Mouse (Mus musculus): Measurements from ENCODE around the gene Ifitm10. TPM values are rescaled to one million over a fixed set of nuclear protein-coding genes. Genes with fewer than 3 reads are reported as not detected.
A peak's percentile ranks its signal among the peaks of the same experiment; 100 is the strongest.

The Ifitm10 gene
- polyA plus RNA-seq, 1 experiment = 10.8 TPM

DNA sequence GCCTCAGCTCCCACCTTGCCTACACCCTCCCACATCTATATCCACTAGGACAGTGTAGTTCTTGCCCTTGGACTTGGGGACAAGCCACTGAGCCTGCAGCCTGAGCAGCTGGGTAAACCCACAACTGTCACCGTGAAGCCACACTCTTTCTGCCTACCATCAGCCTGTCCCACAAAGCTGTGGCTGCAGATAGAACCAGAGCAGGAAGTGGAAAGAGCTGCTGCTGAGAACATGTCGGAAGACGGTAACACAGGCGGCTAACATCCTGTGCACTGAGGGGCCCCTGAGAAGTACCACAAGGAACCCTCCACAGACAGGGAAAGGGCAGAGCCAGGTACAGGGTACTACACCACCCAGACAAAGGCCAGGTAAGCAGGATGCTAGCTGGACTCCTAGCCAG is 7.6 kb upstream of the Ifitm10 start:
- peaks cover 61% of the 10 kb centered on the region for H3K4me1 ChIP-seq (replicated peaks; ENCODE audit: control insufficient read depth, insufficient read depth, low read length)
- H3K36me3 ChIP-seq (ENCODE audit: control insufficient read depth, insufficient read depth, low read length) = peaks cover 72% of the 10 kb centered on the region
- DNase-seq = peak; percentile 80
- 6% methylated on average over 4 of the region's 4 CpGs for WGBS
- H3K4me3 ChIP-seq (ENCODE audit: control insufficient read depth, insufficient read depth, low read length) = no peak overlapping the region
- H3K27ac ChIP-seq (ENCODE audit: control insufficient read depth, insufficient read depth, low read length) = peak overlapping the region; percentile 97
- H3K27me3 ChIP-seq (ENCODE audit: control insufficient read depth, insufficient read depth, low read length) = no peaks in the 10 kb centered on the region
- TF ChIP-seq CTCF (IDR thresholded peaks at IDR 0.05; ENCODE audit: borderline replicate concordance, control insufficient read depth, extremely low read depth, insufficient read depth, low read length, poor library complexity) (no peak), POLR2A (IDR thresholded peaks at IDR 0.05; ENCODE audit: control insufficient read depth, extremely low read depth, insufficient read depth, low read length, poor library complexity) (0 out of 2 replicates have a peak, but pooled peaks have one; percentile 41)

DNA sequence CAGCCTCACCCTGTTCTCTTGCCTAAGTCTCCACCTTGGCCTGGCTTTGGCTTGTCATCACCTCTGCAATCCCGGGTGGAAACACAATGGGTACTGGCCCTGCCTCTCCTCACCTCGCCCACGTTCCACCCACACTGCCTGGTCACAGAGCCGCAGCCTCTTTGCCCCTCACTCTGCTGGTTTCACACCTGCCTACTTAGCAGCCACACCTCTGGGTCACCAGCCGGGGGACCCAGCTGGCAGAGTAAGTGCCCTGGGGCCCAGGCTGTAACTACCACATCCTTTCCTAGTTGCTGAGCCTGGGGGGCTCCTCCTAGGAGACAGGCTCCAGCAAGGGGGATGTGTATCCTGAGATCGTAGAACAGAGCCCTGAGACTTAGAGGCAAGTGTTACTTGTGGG is 5.6 kb upstream of the Ifitm10 start:
- H3K36me3 ChIP-seq (ENCODE audit: control insufficient read depth, insufficient read depth, low read length) = peaks cover 67% of the 10 kb centered on the region
- WGBS = 22% methylated on average over 6 of the region's 6 CpGs
- no peaks in the 10 kb centered on the region for H3K27me3 ChIP-seq (ENCODE audit: control insufficient read depth, insufficient read depth, low read length)
- peaks cover 48% of the 10 kb centered on the region for H3K4me1 ChIP-seq (replicated peaks; ENCODE audit: control insufficient read depth, insufficient read depth, low read length)
- H3K4me3 ChIP-seq (ENCODE audit: control insufficient read depth, insufficient read depth, low read length) = no peak overlapping the region
- TF ChIP-seq POLR2A (IDR thresholded peaks at IDR 0.05; ENCODE audit: control insufficient read depth, extremely low read depth, insufficient read depth, low read length, poor library complexity) (no peak), CTCF (IDR thresholded peaks at IDR 0.05; ENCODE audit: borderline replicate concordance, control insufficient read depth, extremely low read depth, insufficient read depth, low read length, poor library complexity) (0 out of 2 replicates have a peak, but pooled peaks have one; percentile 23)
- peak overlapping the region; percentile 97; the same call in 1 of the 2 replicates for H3K27ac ChIP-seq (ENCODE audit: control insufficient read depth, insufficient read depth, low read length)
- peak; percentile 55 for DNase-seq

DNA sequence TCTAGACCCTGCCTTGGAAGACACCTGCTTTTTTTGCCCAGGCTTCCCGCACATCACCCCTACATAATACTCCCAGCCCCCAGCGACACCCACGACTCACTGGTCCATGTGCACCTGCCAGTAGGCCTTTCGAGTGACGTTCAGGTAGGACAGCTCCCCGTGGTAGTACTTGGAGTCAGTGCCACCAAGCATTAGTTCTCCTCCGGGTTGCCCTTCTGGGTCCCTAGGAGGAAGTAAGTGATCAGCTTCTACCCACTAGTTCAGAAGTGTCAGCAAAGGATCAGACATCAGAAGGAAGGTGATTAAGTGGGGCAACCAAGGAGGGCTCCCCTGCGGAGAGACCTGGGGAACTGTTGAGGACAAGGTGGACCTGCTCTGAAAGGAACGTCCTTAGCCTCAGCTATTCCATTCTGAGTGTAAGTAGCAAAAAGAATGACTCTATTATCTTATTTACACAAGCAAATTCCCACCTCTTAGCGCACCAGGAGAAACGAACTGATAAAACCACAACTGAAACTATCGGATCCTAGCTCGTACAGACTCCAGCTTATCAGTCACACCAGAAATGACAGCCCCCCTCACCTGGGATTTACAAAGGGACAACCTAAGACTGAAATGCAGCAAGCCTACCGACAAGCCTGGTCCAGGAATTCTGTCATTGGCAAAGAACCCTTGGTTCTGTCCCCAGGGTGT is 3.8 kb upstream of the Ifitm10 start:
- no peak overlapping the region for H3K27ac ChIP-seq (ENCODE audit: control insufficient read depth, insufficient read depth, low read length)
- no peak overlapping the region for H3K4me3 ChIP-seq (ENCODE audit: control insufficient read depth, insufficient read depth, low read length)
- DNase-seq = no peak
- TF ChIP-seq CTCF (IDR thresholded peaks at IDR 0.05; ENCODE audit: borderline replicate concordance, control insufficient read depth, extremely low read depth, insufficient read depth, low read length, poor library complexity) = no peak
- TF ChIP-seq POLR2A (IDR thresholded peaks at IDR 0.05; ENCODE audit: control insufficient read depth, extremely low read depth, insufficient read depth, low read length, poor library complexity) = no peak
- H3K36me3 ChIP-seq (ENCODE audit: control insufficient read depth, insufficient read depth, low read length) = peaks cover 49% of the 10 kb centered on the region
- H3K27me3 ChIP-seq (ENCODE audit: control insufficient read depth, insufficient read depth, low read length) = no peaks in the 10 kb centered on the region
- H3K4me1 ChIP-seq (replicated peaks; ENCODE audit: control insufficient read depth, insufficient read depth, low read length) = peaks cover 42% of the 10 kb centered on the region
- WGBS = 93% methylated on average over 14 of the region's 14 CpGs

DNA sequence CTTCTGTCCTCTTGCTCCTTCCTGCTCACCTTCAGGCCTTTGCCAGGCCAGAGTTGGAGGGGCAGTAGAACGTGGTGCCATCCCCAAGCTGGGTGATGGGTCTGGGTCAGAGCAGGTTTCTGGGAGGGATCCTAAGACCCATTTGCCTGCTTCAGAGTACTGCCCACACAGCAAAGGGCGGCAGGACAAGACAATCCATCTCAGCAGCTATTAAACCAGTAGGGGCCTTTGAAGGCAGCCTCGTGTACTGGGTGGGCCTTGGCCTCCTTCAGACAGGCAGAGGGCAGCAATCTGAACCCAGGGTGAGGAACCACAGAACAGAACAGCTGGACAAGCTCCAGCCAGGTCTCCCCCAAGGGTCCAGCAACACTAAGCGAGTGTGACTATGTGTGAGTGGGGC is 2.5 kb upstream of the Ifitm10 start:
- peaks cover 44% of the 10 kb centered on the region for H3K4me1 ChIP-seq (replicated peaks; ENCODE audit: control insufficient read depth, insufficient read depth, low read length)
- no peak overlapping the region for H3K4me3 ChIP-seq (ENCODE audit: control insufficient read depth, insufficient read depth, low read length)
- TF ChIP-seq POLR2A (IDR thresholded peaks at IDR 0.05; ENCODE audit: control insufficient read depth, extremely low read depth, insufficient read depth, low read length, poor library complexity) (no peak), CTCF (IDR thresholded peaks at IDR 0.05; ENCODE audit: borderline replicate concordance, control insufficient read depth, extremely low read depth, insufficient read depth, low read length, poor library complexity) (no peak)
- no peak for DNase-seq
- no peak overlapping the region for H3K27ac ChIP-seq (ENCODE audit: control insufficient read depth, insufficient read depth, low read length)
- H3K36me3 ChIP-seq (ENCODE audit: control insufficient read depth, insufficient read depth, low read length) = peaks cover 41% of the 10 kb centered on the region
- WGBS = 95% methylated on average over 4 of the region's 4 CpGs
- H3K27me3 ChIP-seq (ENCODE audit: control insufficient read depth, insufficient read depth, low read length) = no peaks in the 10 kb centered on the region

DNA sequence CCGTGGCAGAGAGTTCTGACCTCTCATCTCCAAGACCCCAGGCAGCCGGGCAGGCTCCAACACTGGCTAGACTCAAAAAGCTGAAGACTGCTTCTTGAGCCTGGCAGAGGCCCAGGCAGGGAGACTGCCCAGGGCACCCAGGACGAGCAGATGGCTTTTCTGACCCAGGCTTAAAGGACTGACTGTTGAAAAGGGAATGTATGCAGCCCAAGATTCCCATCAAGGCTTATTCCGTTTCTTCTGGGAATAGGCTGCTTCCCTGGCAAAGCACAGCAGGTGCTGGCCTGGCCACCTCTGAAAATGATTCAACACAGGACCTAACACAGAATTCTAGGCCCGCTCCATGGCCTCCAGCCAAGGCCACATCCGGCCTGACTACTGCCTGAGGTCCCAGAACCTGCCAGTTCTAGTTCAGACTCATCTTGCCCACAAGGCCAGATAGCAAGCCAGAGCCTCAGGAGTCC is 1.7 kb upstream of the Ifitm10 start:
- peaks cover 42% of the 10 kb centered on the region for H3K4me1 ChIP-seq (replicated peaks; ENCODE audit: control insufficient read depth, insufficient read depth, low read length)
- DNase-seq = no peak
- no peak overlapping the region for H3K27ac ChIP-seq (ENCODE audit: control insufficient read depth, insufficient read depth, low read length)
- TF ChIP-seq CTCF (IDR thresholded peaks at IDR 0.05; ENCODE audit: borderline replicate concordance, control insufficient read depth, extremely low read depth, insufficient read depth, low read length, poor library complexity) (0 out of 2 replicates have a peak, but pooled peaks have one; percentile 37), POLR2A (IDR thresholded peaks at IDR 0.05; ENCODE audit: control insufficient read depth, extremely low read depth, insufficient read depth, low read length, poor library complexity) (no peak)
- H3K27me3 ChIP-seq (ENCODE audit: control insufficient read depth, insufficient read depth, low read length) = no peaks in the 10 kb centered on the region
- WGBS = 89% methylated on average over 6 of the region's 6 CpGs
- no peak overlapping the region for H3K4me3 ChIP-seq (ENCODE audit: control insufficient read depth, insufficient read depth, low read length)
- H3K36me3 ChIP-seq (ENCODE audit: control insufficient read depth, insufficient read depth, low read length) = peaks cover 36% of the 10 kb centered on the region

DNA sequence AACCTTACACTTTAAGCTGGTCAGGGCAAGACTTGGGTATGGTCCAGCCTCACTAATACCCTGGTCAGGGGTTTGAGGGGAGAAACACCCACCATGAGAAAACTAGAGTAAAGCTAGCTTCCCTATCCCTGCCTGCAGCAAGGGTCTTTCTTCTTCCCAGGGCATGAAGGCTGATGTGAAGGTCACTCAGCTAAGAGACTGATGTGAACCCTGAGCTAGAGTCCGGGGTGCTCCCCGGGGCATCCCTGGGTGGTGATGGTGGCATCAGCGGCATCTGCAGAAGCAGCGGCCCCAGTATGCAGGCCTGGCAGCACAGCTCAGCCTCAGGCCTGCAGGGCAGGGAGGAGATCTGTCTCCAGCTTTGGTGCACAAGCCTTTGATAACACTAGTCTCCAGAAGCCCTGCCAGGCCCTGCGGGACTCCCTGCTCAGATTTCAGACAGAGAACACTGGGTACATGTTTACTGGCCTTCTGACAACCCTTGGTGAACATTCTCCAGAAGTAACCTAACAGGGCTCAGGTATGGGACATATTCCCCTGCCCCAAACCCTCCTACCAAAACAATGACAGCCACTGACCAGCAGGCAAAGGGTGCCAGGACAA is 961 bp upstream of the Ifitm10 start:
- H3K27me3 ChIP-seq (ENCODE audit: control insufficient read depth, insufficient read depth, low read length) = no peaks in the 10 kb centered on the region
- peaks cover 37% of the 10 kb centered on the region for H3K4me1 ChIP-seq (replicated peaks; ENCODE audit: control insufficient read depth, insufficient read depth, low read length)
- no peak overlapping the region for H3K4me3 ChIP-seq (ENCODE audit: control insufficient read depth, insufficient read depth, low read length)
- TF ChIP-seq POLR2A (IDR thresholded peaks at IDR 0.05; ENCODE audit: control insufficient read depth, extremely low read depth, insufficient read depth, low read length, poor library complexity) = no peak
- no peak for TF ChIP-seq CTCF (IDR thresholded peaks at IDR 0.05; ENCODE audit: borderline replicate concordance, control insufficient read depth, extremely low read depth, insufficient read depth, low read length, poor library complexity)
- WGBS = 94% methylated on average over 5 of the region's 5 CpGs
- DNase-seq = no peak
- H3K27ac ChIP-seq (ENCODE audit: control insufficient read depth, insufficient read depth, low read length) = no peak overlapping the region
- H3K36me3 ChIP-seq (ENCODE audit: control insufficient read depth, insufficient read depth, low read length) = peaks cover 28% of the 10 kb centered on the region
